Mouse (Mus musculus) A20 (cell line): ENCODE data around the gene Trem3.

Source experiments
- DNase-seq: peaks from one replicate; pipeline ENCODE4 v3.0.0-alpha.2; 2011; ENCODE audit warnings: low read depth, low spot score

Gene Trem3

GRCm38 (mm10) chr17:48269833-48270232 lies 22.3 kb downstream of the Trem3 start:
- no peak for DNase-seq

DNA sequence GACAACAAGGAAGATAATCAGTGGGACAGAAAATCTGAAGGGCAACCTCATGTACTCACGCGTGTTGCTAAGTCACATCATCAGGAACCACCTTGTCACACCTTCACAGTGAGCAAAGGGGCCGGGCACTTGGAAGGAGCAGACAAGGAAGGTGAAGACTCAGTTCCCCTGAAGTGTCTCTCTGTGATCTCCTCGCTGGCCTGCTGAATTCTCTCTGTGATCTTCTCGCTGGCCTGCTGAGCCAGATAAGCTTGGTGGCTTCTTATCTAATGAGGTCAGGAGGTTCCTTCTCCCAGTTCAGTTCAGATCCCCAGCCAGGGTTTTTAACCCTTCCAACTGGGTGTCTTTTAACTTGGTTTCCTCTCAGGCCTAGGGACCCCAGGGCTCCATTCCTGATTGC lies 24.6 kb downstream of the Trem3 start:
- no peak for DNase-seq

DNA sequence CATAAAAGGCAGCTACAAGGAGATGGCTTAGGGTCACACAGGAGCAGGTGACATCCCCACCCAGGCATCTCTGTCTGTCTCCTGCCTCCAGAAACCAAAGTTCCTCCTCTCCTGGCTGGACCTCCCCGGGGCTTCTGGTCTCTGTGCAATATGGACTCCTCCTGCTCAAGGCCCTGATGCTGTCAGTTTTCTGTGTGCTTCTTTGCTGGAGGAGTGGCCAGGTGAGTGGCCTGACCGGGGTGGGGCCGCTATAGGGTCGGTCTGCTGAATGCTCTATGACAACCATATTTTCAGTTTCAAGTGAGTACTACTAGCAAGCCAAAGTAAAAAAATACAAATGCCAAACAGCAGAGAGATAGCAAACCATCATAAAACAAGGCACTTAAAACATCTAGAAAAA lies 25.0 kb downstream of the Trem3 start:
- DNase-seq, result no peak

DNA sequence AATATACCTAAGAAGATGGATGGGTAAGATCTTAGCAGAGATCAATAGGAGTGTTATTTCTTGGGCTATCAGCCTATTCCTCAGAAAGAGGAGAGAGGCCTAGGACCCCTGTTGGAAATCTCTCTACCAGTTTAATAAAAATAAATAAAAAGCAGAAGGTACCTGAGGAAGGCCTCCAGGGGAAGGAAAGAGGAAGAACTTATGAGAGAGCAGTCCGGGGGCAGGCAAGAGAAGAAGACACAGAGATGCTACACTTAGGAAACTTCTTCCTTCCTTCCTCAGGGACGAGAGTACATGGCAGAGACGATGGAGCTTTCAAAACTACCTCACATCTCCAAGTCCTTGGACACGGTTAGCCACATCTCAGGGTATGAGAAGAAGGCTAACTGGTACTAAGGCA lies 26.5 kb downstream of the Trem3 start:
- DNase-seq, result no peak

- DNase-seq, result peak; percentile 76
Measured at GRCm38 (mm10) chr17:48274885-48275284, 27.3 kb downstream of the Trem3 start.

DNA sequence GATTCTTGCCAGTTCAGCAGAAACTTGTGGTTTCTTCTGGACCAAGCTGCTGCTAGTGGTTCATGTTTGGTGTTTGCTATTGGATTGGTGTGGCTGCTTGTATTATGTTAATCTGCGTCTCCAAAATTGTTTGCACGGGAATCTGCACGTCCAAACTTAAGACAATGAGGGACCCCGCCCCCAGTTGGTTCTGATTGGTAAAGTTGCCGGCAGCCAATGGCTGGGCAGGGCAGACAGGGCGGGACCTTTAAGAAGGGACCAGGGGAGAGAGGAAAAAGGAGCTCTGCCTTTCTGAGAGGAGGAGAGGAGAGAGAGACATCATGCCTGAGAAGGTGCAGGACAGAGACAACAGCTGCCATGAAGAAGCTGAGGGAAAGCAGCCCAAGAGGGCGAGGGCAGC lies 28.2 kb downstream of the Trem3 start:
- DNase-seq, result no peak

GRCm38 (mm10) chr17:48278381-48278780 lies 30.8 kb downstream of the Trem3 start:
- peak; percentile 33 for DNase-seq

GRCm38 (mm10) chr17:48279002-48279401 lies 31.4 kb downstream of the Trem3 start:
- DNase-seq, result no peak

- DNase-seq, result no peak
Measured at GRCm38 (mm10) chr17:48280943-48281738, 33.6 kb downstream of the Trem3 start.

DNA sequence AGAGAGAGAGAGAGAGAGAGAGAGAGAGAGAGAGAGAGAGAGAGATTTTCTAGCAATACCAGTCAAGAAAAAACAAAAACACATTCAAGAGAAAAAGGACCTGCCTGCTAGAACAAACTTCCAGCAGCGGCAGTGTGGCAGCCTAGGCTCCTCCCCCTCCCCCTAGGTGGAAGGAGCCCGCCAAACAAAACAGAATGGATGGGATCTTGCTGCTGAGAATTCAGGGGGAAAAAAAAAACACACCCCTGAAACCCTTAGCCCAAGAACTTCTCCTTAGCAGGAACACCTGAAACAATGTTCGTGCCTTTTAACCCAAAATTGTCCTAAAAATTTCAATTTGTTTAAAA lies 34.1 kb downstream of the Trem3 start:
- no peak for DNase-seq

DNA sequence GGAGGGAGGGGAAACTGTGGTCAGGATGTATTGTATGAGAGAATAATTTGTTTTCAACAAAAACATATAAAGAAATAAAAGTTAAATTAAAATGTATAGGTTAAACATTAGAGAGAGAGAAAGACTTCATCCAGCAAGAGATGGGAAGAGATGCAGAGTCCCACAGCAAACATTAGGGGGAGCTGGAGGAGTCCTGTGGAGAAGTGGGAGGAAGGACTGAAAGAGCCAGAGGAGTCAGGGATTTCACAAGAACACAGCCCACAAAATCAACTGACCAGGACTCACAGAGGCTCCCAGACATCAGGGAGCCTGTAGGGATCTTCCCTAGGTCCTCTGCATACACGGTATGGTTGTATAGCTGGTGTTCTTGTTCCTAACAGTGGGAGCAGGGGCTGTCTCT lies 39.2 kb downstream of the Trem3 start:
- DNase-seq, result peak; percentile 23

DNA sequence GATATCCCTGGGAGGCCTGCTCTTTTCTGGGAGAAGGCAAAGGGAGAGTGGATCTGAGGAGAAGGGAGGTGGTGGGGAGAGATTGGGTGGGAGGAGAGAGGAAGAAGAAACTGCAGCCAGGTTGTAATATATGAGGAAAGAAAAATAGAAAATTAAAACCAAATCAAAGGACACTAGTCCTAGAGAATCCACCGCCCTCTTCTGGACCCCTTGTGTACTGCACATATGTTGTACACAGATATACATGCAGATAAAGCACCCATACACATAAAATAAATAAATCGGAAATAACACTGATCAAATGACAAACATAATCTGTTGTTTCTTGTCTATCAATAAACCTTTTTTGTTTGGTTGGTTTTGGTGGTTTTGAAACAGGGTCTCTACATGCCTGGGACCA lies 39.7 kb downstream of the Trem3 start:
- DNase-seq, result peak; percentile 44

DNA sequence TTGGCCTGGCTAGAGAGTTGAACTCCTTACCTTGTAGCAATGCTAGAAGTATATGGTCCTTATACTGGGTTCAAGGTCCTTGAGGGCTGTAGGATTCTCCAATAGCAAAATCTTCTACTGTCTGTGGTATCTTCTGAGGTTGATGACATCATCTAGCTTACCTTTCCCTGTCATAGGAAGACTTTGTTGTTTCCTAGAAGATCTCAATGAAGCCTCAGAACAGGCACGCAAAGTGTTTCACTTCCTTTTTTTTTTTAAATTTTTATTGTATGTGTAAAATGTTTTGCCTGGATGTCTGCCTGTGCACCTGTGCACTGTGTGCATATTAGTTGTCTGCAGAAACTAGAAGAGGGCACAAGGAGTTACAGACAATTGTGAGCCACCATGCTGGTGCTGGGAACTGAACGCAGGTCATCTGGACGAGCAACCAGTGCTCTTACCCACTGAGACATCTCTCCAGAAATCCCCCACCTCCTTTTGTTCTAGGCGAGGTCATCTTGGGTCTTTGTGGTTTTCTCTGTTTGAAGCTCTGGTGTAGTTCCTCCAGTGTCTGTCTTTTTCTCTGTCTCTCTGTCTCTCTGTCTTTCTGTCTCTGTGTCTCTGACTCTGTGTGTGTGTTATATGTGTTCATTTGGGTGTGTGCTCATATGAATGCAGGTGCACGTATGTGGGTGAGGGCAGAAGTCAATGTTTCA lies 46.1 kb downstream of the Trem3 start:
- peak; percentile 72 for DNase-seq

GRCm38 (mm10) chr17:48299203-48299602 lies 51.6 kb downstream of the Trem3 start, which contains the start of gene Treml2:
Treml2 (plus strand) TSS chr17:48299498.
- DNase-seq, result peak; percentile 64

- DNase-seq, result peak; percentile 82
Measured at GRCm38 (mm10) chr17:48299756-48300155, 52.2 kb downstream of the Trem3 start.

DNA sequence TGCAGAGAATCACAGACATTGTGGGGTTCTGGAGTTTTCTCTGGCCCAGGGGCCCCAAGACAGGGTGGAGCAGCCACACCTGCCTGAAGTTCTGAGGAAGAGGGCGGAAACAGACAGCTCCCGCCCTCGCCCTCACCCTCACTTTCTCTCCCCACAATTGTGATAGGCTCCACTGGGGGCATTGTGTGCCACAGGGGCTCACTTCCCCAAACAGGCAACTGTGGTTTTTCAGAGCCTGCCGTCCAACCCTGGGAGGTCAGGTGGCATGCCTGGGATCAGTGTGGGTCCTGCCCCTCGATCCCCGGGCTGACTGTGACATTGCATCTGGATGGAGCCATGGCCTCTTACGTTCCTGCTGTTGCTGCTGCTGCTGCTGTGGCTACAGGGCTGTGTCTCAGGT lies 52.6 kb downstream of the Trem3 start:
- peak; percentile 91 for DNase-seq

DNA sequence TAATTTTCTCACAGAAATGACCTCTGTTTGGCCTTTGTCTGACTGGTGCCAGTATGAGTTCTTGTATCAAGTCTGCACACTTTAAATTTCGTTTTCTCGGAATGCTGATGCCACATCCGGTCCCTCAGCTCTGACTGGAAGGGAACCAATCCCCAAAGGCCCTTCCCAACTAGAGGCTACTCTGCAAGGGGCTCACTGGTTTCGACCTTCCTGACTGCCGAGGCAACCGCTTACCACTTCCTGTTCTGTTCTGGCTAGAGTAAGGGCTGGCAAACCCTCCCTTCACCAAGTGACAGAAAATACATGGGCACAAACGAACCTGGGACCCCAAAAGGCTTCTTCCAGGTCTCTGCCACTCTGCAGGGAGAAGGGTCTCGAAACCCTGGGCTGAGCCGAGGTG lies 53.3 kb downstream of the Trem3 start:
- peak; percentile 71 for DNase-seq

DNA sequence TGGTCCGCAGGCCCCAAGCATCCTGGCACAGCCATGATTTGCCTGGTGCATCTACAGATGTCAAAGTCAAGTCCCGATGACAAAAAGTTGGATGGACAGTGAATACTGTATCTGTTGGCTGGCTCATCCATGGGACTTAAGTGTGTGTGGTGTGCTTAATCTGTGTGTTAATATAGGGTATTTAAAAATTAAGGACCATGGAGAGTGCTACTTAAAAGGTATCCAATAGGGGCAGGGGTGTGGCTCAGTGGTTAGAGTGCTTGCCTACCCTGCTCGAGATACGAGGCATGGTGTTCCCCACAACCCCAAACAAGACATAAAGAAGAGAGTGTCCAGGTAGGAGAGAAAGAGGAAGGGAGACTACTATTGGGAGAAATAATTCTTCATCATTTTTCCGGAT lies 54.2 kb downstream of the Trem3 start:
- no peak for DNase-seq
